Mouse (Mus musculus) cerebellum, postnatal 4 days (tissue): ENCODE measurements around the gene Fancc.

ENCODE experiments used
- DNase-seq, 2 experiments: peaks; one replicate each; pipeline ENCODE4 v3.0.0; 2022; ENCODE audit warnings: low spot score in 2 of 2, mixed read lengths in 1 of 2

Fancc gene

GRCm38 (mm10) chr13:63293647-63294046 lies 203.4 kb downstream of the Fancc start:
- no peak for DNase-seq

GRCm38 (mm10) chr13:63291016-63291415 lies 206.1 kb downstream of the Fancc start:
- DNase-seq, result no peak

- DNase-seq, result no peak
Observed at GRCm38 (mm10) chr13:63290126-63290525, 207.0 kb downstream of the Fancc start.

GRCm38 (mm10) chr13:63289687-63290086 lies 207.4 kb downstream of the Fancc start:
- DNase-seq, result no peak

- no peak for DNase-seq
Observed at GRCm38 (mm10) chr13:63289152-63289551, 207.9 kb downstream of the Fancc start.

GRCm38 (mm10) chr13:63286483-63287102 lies 210.5 kb downstream of the Fancc start:
- no peak for DNase-seq

- no peak for DNase-seq
Observed at GRCm38 (mm10) chr13:63284748-63285147, 212.3 kb downstream of the Fancc start.

GRCm38 (mm10) chr13:63283236-63283635 lies 213.8 kb downstream of the Fancc start:
- DNase-seq, result no peak

GRCm38 (mm10) chr13:63281206-63281605 lies 215.9 kb downstream of the Fancc start:
- DNase-seq, result no peak

GRCm38 (mm10) chr13:63280344-63280743 lies 216.7 kb downstream of the Fancc start:
- no peak for DNase-seq

GRCm38 (mm10) chr13:63279807-63280206 lies 217.3 kb downstream of the Fancc start:
- DNase-seq, result no peak

- no peak for DNase-seq
Observed at GRCm38 (mm10) chr13:63278796-63279475, 218.1 kb downstream of the Fancc start.

- no peak for DNase-seq
Observed at GRCm38 (mm10) chr13:63278141-63278631, 218.9 kb downstream of the Fancc start.

- no peak for DNase-seq
Observed at GRCm38 (mm10) chr13:63277316-63277715, 219.8 kb downstream of the Fancc start.

GRCm38 (mm10) chr13:63276389-63276788 lies 220.7 kb downstream of the Fancc start:
- no peak for DNase-seq

GRCm38 (mm10) chr13:63274488-63275166 lies 222.5 kb downstream of the Fancc start:
- no peak for DNase-seq

GRCm38 (mm10) chr13:63273859-63274258 lies 223.2 kb downstream of the Fancc start:
- no peak for DNase-seq

GRCm38 (mm10) chr13:63272602-63273229 lies 224.4 kb downstream of the Fancc start:
- no peak for DNase-seq

- no peak for DNase-seq
Observed at GRCm38 (mm10) chr13:63272017-63272601, 225.0 kb downstream of the Fancc start.

GRCm38 (mm10) chr13:63270191-63270590 lies 226.9 kb downstream of the Fancc start:
- DNase-seq, result no peak

- no peak for DNase-seq
Observed at GRCm38 (mm10) chr13:63268776-63269175, 228.3 kb downstream of the Fancc start.

- DNase-seq, result no peak
Observed at GRCm38 (mm10) chr13:63268371-63268770, 228.7 kb downstream of the Fancc start.
